Mouse (Mus musculus): ENCODE data around the gene Etnk1.
"Not testable (repeated sequence)": the region's sequence is repeated elsewhere in the genome, so short reads cannot be mapped to it uniquely, and the experiment has no call there.

The Etnk1 gene

DNA sequence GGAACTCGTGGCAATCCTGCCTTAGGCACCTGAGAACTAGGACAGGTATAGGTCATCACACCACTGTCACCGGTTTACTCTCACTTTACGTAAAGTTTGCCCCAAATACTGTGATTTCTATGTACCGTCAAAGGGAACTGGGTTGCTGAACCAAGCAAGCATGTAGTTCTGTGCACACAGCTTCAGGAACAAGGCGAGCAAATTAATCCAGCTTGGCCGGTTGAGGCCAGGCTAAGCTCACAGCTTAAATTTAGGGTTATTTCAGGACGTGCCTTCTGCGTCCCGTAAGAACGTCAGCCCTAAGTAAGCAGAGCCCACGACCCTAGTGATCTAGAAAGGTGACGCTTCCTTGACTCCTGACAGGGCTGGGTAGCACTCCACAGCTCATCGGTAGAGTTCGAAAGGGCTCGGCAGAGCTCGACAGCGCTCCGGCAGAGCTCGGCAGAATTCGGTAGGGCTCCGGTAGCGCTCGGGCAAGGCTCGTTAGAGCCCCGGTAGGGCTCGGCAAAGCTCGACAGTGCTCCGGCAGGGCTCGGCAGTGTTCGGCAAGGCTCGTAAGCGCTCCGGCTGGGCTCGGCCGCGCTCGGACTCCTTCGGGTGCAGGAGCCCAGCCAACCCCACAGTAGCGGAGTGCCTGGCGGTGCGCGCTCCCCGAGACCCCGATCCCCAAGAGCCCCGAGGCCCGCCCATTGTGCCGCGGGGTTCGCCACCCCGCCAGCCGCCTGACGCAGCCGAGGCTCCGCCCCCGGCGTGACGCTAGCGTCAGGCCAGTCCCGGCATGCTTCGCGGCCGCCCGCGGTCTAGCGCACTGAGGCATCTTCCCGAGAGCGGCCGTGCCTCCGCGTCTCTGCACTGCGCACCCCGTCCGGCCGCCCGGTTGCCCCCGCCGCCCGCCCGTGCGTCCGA lies at the start of gene Etnk1:
Gene Etnk1 (plus strand): TSS at position 770 of the 906 bp plus-strand sequence.
- DNase-seq (ENCODE audit: low spot score) = peak; percentile 95

DNA sequence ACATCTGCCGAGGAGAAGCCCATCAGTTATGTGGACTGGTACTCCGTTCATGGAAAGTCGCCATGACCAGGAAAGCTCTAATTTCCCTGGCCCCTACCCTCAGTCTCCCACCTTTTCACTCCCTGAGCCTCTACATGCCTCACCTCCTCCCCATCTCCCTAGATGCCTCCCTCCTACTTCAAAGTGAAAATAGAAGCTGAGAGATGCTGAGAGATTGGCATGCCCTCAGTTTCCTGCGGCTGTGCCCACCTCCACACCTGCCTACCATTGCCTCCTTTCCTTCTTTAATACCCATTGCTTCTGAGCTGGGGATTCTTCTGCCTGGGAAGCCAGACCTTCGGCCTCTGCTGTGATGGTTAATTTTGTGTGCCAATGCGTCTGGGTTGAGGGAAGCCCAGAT lies 47.7 kb upstream of the Etnk1 start:
- DNase-seq (ENCODE audit: low spot score) = no peak

DNA sequence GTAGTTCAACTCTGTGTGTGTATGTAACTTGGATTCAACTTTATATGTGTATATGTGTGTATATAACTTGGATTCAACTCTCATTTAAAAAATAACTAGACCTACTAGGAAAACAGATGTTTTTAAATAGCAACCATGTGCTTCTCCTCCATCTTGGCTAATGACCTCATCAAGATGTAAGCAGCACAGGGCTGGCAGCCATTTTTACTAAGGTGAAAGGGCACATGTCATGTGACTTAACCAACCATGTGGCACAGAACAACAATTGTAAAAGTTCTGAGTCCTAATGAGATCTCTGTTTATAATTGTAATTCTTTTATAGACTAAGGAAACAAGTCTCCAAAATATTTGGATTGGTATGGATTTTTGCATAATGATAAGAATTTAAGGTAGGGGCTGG lies 41.3 kb upstream of the Etnk1 start:
- peak; percentile 44 for DNase-seq (ENCODE audit: low spot score)

DNA sequence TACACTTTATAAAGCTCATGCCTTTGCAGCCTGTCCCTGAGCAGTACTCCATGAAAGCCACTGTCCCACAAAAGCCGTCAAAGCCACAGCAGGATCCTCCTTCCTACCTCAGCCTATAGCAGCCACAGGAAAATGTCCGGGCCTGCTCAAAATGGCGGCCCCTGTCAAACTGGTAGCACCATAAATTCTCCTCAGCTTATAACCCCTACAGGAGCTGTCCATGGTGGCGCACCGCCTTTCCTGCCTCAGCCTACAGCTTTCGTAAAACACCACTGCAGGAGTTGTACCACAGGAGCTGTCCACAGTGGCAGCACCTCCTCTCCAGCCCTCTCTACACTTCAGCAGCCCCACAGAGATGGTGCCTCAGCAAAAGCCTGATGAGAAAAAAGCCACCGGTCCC lies 37.6 kb upstream of the Etnk1 start:
- DNase-seq (ENCODE audit: low spot score) = no peak

DNA sequence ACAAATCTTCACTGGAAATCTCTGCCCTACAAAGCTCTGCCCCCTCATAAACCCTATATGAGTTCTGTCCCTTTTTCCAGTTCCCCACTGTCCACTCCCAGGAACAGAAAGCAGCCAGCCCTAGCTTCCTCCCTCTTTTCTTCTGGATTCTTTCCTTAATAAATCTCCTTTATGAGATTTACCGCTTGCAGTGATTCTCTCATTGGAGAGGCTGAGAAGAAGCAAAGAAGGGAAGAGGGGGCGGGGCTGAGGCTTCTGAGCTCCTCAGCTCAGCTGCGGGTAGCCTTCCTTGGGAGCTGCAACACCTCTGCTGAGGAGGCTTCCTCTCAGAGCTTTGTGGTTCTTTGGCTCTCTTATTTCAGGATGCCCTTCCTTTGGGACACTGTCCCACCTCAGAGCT lies 37.1 kb upstream of the Etnk1 start:
- DNase-seq (ENCODE audit: low spot score) = no peak

DNA sequence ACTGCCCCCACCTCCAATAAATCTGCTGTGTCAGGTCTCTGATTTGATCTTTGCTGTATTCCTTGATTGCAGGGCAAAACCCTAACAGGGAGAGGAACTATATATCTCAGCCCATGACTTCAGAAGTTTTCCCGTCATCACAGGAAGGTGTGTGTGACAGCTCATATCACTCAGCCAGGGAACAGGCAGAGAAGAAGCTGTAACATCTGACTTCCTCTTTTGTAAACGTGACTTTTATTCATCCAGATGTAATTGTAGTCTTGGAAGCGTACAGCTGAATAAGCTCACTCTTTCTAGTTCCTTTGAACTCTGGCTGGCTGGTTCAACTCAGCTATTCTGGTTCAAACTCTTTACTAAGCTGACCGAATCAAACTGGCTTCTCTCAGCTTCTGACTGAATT lies 36.6 kb upstream of the Etnk1 start:
- no peak for DNase-seq (ENCODE audit: low spot score)

DNA sequence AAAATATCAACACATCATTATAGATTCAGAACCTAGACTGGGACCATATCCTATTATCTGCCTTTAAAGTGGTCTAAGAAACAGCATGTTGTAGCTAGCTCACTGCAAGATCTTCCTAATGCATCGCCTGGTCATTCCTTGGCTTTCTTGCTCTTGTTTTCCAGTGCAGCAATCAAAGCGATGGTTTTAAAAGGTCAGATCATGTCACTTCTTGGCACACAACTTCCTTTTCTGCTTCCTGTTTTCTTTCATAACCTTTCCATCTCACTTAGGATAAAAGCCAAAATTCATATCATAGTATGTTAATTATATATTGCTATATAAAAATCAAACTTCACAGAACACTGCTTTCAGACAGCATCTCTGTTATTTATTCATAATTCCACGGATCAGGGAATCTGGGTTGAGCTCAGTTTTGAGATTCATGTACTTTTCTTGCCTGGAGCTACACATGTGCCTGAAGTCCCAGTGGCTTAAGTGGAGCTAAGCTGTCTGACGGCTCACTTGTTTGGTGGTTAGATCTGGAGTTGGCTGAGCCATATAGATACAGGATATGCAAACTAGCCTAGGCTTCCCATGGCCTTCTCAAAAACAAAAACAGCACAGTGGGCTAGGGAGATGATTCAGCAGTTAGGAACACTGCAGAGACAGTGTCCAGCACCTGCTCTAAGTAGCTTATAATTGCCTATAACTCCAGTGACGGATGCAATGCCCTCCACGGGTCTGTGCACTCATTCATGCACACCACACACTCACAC lies 34.9 kb upstream of the Etnk1 start:
- peak; percentile 39 for DNase-seq (ENCODE audit: low spot score)

DNA sequence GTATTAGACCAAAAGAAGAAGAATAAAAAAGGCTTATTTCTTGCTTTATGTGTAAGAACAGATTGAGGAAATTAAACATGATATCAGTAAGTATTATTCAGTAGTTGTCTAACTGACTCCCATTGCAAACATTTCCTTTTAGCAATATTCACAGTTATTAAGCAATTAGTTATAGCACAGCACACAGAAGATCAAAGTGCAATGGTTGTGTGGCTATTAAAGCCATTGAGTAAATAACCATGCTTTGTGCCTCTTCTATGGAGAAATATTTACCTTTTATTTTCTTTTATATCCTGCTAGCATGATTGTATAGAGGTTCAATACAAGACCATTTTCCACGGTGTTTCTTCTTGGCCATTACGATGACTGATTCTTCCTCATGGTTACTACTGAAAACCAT lies 33.9 kb upstream of the Etnk1 start:
- DNase-seq (ENCODE audit: low spot score) = no peak

DNA sequence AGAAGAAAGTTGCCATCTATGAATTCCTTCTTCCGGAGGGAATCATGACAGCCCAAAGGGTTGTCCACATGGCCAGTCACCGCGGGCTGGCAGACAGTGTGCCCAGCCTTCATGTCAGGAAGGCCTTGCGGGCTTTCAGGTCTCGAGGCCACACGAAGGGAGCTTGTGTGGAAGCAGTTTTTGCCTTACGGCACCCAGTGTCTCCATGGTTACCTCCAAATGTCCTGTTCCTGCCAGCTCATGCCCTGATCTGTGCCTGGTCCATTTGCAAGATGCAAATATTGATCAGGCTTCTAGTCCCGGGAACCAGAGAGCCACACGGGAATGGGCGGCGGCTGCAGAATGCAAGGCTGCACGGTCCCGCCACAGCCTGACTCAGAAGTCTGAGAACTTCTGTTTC lies 31.9 kb upstream of the Etnk1 start:
- no peak for DNase-seq (ENCODE audit: low spot score)

DNA sequence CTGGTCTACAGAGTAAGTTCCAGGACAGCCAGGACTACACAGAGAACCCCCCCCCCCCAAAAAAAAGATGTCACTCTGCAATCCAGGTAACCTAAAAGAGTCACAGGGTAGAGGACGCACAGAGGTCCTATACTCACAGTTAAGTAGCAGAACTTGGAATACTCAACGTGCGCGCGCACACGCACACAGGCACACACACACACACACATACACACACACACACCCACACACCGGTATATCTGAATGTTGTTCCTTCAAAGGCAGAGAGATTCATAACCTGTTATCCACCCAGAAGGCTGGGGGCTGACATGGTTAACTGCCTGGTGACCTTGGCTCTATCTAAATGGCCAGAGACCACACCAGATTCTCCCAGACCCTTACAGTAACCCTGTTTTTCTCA lies 30.3 kb upstream of the Etnk1 start:
- no peak for DNase-seq (ENCODE audit: low spot score)

DNA sequence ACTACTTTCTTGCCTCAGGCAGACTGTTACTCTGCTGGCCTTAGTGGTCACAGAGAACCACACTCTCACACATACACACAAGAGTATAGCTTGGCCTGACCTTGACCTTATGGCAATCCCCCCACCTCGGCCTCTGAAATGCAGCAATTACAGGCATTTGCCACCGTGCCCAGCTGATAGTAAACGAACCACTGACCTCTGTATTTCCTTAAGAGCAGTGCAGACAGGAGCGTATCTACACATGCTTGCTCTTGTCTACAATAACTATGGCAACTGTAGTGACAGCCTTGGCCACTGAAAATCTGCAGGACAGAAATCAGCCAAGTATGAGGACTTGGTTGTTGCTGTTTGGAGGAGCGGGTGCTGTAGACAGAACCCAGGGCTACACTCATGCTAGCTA lies 29.7 kb upstream of the Etnk1 start:
- DNase-seq (ENCODE audit: low spot score) = no peak

DNA sequence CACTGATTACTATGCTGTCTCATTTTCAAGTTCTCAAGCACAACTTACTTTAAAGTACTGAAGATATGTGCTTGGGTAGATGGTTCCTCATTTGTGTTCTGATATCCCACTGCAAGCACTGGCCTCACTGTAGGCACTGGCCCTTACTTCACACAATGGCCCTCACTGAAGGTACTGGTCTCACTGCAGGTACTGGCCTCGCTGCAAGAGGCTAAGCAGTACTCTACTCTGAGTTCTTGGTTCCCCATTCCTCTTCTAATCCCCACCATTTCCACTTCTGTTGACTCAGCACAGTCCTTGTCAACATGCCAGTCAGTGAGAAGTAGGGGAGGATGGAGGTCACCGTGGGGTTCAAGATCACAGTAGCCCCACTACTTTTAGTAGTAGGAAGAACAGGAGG lies 27.6 kb upstream of the Etnk1 start:
- DNase-seq (ENCODE audit: low spot score) = no peak

DNA sequence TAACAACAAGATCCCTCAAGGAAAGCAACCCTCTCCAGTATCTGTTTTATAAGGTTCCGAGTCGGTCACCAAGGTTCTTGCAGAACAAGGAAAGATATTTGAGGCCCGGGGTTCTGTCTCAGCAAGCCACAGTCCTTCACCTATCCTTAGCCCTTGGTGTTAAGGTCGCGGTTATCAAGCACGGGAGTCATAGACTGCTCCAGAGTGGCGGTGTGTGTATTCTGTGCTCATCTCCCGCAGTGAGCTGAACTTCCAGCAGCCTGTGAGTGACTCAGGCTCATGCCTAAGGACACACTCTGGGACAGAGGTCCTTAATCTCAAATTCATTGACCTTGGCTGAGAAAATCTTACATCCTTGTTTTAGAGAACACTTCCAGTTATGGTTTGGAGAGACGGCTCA lies 26.1 kb upstream of the Etnk1 start:
- no peak for DNase-seq (ENCODE audit: low spot score)

DNA sequence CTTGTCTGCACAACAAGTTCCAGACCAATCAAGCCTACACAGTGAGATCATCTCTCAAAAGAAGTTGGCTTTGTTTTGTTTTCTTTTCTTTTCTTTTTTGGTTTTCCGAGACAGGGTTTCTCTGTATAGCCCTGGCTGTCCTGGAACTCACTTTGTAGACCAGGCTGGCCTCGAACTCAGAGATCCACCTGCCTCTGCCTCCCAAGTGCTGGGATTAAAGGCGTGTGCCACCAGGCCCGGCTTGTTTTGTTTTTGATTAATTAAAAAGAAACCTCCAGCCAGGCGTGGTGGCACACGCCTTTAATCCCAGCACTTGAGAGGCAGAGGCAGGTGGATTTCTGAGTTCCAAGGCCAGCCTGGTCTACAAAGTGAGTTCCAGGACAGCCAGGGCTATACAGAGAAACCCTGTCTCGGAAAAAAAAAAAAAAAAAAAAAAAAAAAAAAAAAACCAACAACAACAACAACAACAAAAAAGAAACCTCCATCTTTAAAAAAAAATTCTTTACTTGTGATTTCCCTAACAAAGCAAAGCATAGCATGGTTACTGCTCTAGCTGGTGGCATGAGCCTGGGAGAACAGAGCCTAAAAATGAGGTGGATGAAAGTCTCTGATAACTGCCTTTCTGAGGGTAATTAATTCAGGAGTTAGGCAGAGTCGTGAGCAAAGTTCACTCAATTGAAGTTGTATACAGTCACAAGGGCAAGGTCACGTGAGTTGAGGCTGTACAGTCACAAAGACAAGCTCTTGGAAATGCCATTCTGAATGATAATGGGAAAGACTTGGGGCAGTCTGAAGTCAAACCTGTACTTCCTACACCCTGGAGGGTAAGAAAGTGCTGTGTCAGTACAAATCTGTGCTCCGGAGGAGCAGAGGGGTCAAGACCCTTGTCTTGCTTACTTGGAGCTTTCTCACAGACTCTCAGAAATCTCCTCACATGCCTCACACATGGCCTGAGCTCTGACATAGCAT lies 25.1 kb upstream of the Etnk1 start:
- DNase-seq (ENCODE audit: low spot score) = not testable (repeated sequence)

DNA sequence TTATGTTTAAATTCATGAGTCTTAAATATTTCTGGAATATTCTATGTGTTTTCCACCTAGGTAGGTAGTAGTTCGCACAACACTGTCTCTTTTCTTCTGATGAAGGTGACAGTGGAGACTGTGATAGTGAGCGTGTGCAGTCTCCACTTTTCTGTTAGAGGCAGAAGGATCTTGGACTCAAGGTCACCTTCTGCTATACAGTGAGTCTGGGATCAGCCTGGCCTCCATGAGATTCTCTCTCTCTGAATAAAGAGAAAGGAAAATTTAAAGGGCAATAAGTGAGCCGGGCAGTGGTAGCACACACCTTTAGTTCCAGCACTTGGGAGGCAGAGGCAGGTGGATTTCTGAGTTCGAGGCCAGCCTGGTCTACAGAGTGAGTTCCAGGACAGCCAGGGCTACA lies 24.2 kb upstream of the Etnk1 start:
- DNase-seq (ENCODE audit: low spot score) = no peak

DNA sequence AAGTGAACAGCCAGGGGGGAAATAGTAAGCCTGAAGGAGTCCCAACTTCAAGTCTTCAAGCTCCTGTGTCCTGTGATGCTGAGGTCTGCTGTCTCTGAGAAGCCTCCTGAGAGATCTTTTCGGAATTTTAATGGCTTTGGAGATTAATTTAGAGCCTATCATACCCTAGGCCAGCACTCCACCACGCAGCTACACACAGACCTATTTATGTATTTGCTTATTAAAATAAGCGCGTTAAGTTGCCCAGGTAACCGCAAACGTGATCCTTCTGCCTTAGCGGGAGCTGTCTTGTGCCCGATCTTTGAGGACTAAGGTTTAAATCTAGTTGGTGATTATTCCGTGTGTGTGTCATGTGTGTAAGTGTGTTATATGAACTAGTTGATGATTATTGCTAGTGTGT lies 23.7 kb upstream of the Etnk1 start:
- DNase-seq (ENCODE audit: low spot score) = no peak

DNA sequence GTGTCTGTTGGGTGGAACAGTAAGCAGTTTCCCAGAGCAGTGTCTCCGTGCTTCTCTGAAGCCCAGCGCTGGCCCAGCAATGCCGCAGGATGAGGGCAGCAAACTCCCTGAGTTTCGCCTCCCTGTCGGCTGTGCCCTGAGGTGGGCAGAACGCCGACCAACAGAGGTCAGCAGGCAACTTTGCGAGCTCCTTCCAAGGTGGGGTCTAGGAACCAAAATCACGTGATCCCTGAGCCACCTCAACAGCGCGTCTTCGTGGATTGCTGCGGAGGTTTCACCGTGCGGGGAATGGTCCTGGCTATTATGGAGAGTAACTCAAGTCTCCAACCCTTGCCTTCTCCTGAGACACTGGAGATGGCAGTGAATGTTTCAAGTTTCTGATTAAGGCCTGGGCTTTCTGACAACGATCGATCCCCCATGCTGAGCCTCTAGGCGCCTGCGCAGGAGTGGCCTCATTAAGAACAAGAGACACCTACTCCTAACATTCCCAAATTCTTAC lies 23.2 kb upstream of the Etnk1 start:
- no peak for DNase-seq (ENCODE audit: low spot score)

DNA sequence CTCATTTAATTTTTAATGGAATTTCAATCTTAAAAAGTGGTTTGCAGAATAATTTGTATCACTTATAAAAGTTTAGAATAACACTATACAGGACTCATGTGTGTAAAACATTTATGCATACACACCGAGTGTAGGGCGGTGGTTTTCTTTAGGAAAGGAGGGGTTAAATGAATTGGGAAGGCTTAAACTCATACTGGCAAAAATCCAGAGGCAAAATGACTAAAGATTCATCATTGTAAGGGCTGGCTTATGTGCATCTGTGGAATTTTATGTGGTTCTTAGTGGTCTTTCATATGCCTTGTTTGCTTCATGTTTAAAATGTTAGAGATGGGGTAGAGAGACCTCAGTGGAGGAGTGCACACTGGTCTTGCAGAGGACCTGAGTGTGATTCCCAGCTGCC lies 22.5 kb upstream of the Etnk1 start:
- no peak for DNase-seq (ENCODE audit: low spot score)

DNA sequence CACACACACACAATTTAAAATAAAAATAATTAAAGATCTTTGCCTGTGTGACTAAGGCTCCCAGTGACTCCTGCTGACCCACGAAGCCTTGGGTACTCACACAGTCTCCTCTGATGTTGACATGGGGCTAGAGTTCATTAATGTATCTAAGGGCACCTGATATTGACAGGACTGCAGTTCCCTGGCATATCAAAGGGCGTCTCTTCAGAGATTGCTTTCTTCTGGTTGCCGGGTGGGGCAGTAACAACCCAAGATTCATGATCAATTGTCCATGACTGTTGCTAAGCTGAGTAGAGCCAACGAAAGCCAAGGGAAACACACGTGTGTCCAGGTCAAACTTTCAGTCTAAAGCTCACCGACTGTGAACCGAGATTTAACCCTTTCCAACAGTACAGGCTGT lies 22.0 kb upstream of the Etnk1 start:
- no peak for DNase-seq (ENCODE audit: low spot score)

DNA sequence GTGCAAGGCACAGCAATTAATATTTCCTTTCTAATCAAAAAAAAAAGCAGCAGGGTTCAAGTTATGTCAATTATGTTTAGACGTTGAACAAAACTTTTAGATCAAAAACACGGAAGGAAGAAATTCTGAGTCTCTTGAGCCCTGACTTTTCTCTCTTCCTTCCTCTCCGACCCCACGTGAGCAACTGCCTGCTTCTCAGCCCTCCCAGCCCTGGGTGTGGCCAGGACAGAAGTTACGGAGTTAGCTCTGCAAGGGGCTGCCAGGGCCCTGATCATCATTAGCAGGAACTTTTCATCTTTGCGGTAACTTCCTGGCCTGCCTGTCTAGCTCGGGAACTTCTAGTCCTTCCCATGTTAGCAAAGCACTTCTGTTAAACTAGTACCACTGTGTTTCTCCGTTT lies 20.3 kb upstream of the Etnk1 start:
- DNase-seq (ENCODE audit: low spot score) = no peak

DNA sequence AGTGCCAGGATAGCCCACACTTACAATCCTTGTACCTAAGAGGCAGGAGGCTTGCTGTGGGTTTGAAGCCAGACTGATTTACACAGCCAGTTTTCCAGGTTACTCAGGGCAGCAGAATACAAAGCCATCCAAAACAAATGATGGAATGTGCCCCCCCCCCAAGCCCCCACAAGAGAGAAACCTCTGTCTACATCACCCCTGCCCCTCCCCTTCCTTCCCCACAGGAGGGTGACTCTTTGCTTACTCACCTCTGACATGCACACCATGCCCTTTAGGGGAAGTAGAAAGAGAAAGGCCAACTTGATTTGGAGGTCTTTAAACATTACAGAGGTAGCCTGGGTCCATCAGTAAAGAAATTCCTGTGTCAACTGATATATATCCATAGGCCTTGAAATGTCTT lies 18.2 kb upstream of the Etnk1 start:
- no peak for DNase-seq (ENCODE audit: low spot score)

DNA sequence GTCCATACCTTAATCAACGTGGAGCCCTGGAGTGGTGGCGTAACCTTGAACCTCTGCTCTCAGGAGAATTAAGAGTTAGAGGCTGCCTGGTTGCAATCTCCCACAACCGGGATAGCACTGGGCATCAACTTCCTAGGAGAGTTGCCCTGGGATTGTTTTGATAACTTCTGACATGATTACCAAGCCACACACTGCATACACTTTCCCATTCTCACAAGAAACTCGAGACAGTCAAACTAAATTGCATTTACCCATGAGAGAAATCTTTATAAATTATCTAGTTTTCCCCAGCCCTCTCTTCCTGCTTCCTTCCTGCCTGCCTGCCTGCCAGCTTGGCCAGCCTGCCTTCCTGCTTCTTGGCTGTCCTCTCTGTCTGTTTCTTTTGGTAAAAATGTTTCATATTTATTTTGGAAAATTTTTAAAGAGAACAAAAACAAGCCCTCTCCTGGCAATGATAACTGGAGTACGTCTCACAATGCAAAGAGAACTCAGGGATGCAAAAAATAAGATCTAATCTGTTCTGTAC lies 17.2 kb upstream of the Etnk1 start:
- DNase-seq (ENCODE audit: low spot score) = peak; percentile 89
